Mouse (Mus musculus): Measurements from ENCODE around the gene Slco3a1. TPM values are rescaled to one million over a fixed set of nuclear protein-coding genes. Genes with fewer than 3 reads are reported as not detected.

The Slco3a1 gene
- polyA plus RNA-seq, 1 experiment from 2014 or later, result 42.8 TPM

GRCm38 (mm10) chr7:74498266-74498980 lies 56.2 kb downstream of the Slco3a1 start:
- Histone ChIP-seq H3K9me3 (ENCODE audit: low read length) (no peaks in the 10 kb centered on the region), H3K27me3 (replicated peaks; ENCODE audit: insufficient read depth, low read length) (no peaks in the 10 kb centered on the region), H3K4me3 (ENCODE audit: low read depth, low read length) (no peak overlapping the region), H3K36me3 (ENCODE audit: insufficient read depth, low read length) (no peaks in the 10 kb centered on the region), H3K9ac (replicated peaks; ENCODE audit: low read depth) (no peak overlapping the region), H3K4me2 (replicated peaks; ENCODE audit: low read depth, low read length) (no peak overlapping the region), H3K4me1 (ENCODE audit: insufficient read depth, low read depth, low read length) (no peaks in the 10 kb centered on the region), H3K27ac (ENCODE audit: low read length) (no peak overlapping the region)
- no peak for ATAC-seq
- no peak for TF ChIP-seq CTCF (IDR thresholded peaks at IDR 0.05)
- no peak for TF ChIP-seq EP300 (IDR thresholded peaks at IDR 0.05)
- 80% methylated on average over 4 of the region's 4 CpGs for WGBS
- no peak for DNase-seq (ENCODE audit: low spot score)

DNA sequence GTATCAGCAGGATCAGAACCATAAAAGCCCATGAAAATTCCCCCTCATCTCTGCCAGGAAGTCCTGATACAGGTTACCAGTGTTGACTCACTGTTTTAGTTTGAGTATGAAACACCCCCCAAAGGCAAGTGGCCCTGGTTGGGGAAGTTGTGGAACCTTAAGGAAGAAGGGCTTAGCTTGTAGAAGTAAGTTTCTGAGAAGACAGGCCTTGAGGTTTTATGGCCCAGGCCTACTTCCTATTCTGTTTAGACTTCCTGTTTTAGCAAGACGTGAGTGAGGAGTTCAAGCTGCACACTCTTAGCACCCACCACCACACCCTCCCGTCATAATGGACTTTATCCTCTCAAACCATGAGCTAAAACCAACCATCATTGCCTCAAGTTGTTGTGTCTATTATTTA lies 57.4 kb downstream of the Slco3a1 start:
- Histone ChIP-seq H3K27me3 (replicated peaks; ENCODE audit: insufficient read depth, low read length) (no peaks in the 10 kb centered on the region), H3K4me2 (replicated peaks; ENCODE audit: low read depth, low read length) (no peak overlapping the region), H3K4me3 (ENCODE audit: low read depth, low read length) (no peak overlapping the region), H3K36me3 (ENCODE audit: insufficient read depth, low read length) (no peaks in the 10 kb centered on the region), H3K4me1 (ENCODE audit: insufficient read depth, low read depth, low read length) (no peaks in the 10 kb centered on the region), H3K9ac (replicated peaks; ENCODE audit: low read depth) (no peak overlapping the region), H3K27ac (ENCODE audit: low read length) (no peak overlapping the region), H3K9me3 (ENCODE audit: low read length) (no peaks in the 10 kb centered on the region)
- ATAC-seq (no peak), DNase-seq (ENCODE audit: low spot score) (no peak)
- TF ChIP-seq CTCF (IDR thresholded peaks at IDR 0.05) (no peak), EP300 (IDR thresholded peaks at IDR 0.05) (no peak)
- WGBS, result 57% methylated on average over 2 of the region's 2 CpGs

DNA sequence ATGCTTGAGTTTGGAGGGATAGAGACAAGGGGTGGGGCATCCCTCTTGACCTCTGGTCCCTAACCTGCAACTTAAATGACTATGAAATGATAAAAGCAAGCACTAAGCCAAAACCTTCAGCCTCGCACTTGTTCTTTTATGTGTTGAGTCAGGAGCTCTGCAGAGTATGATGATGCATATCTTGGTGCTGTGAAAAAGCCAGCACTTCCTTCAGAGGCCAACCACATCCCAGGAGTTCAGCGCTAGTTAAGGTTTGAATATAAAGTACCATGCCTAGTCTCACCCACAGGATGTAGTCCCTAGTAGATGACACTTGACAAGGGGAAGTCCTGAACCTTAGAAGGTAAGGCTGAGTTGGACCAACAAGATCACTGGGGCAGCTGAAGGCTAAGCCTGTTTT lies 59.1 kb downstream of the Slco3a1 start:
- TF ChIP-seq CTCF (IDR thresholded peaks at IDR 0.05) (no peak), EP300 (IDR thresholded peaks at IDR 0.05) (no peak)
- ATAC-seq (no peak), DNase-seq (ENCODE audit: low spot score) (no peak)
- 80% methylated on average over 2 of the region's 2 CpGs for WGBS
- no peak overlapping the region for H3K4me2 ChIP-seq (replicated peaks; ENCODE audit: low read depth, low read length)
- no peaks in the 10 kb centered on the region for H3K4me1 ChIP-seq (ENCODE audit: insufficient read depth, low read depth, low read length)
- H3K9me3 ChIP-seq (ENCODE audit: low read length), result no peaks in the 10 kb centered on the region
- H3K27me3 ChIP-seq (replicated peaks; ENCODE audit: insufficient read depth, low read length), result no peaks in the 10 kb centered on the region
- H3K4me3 ChIP-seq (ENCODE audit: low read depth, low read length), result no peak overlapping the region
- no peaks in the 10 kb centered on the region for H3K36me3 ChIP-seq (ENCODE audit: insufficient read depth, low read length)
- no peak overlapping the region for H3K9ac ChIP-seq (replicated peaks; ENCODE audit: low read depth)
- H3K27ac ChIP-seq (ENCODE audit: low read length), result no peak overlapping the region

- 83% methylated on average over 1 of the region's 1 CpGs for WGBS
- Histone ChIP-seq H3K4me3 (ENCODE audit: low read depth, low read length) (no peak overlapping the region), H3K27me3 (replicated peaks; ENCODE audit: insufficient read depth, low read length) (no peaks in the 10 kb centered on the region), H3K4me2 (replicated peaks; ENCODE audit: low read depth, low read length) (no peak overlapping the region), H3K36me3 (ENCODE audit: insufficient read depth, low read length) (no peaks in the 10 kb centered on the region), H3K9me3 (ENCODE audit: low read length) (no peaks in the 10 kb centered on the region), H3K4me1 (ENCODE audit: insufficient read depth, low read depth, low read length) (no peaks in the 10 kb centered on the region), H3K27ac (ENCODE audit: low read length) (no peak overlapping the region), H3K9ac (replicated peaks; ENCODE audit: low read depth) (no peak overlapping the region)
- ATAC-seq (no peak), DNase-seq (ENCODE audit: low spot score) (no peak)
- TF ChIP-seq CTCF (IDR thresholded peaks at IDR 0.05) (no peak), EP300 (IDR thresholded peaks at IDR 0.05) (no peak)
Observed at GRCm38 (mm10) chr7:74493775-74494174, 60.8 kb downstream of the Slco3a1 start.

- Histone ChIP-seq H3K36me3 (ENCODE audit: insufficient read depth, low read length) (no peaks in the 10 kb centered on the region), H3K27ac (ENCODE audit: low read length) (no peak overlapping the region), H3K4me2 (replicated peaks; ENCODE audit: low read depth, low read length) (no peak overlapping the region), H3K27me3 (replicated peaks; ENCODE audit: insufficient read depth, low read length) (no peaks in the 10 kb centered on the region), H3K4me1 (ENCODE audit: insufficient read depth, low read depth, low read length) (no peaks in the 10 kb centered on the region), H3K9me3 (ENCODE audit: low read length) (no peaks in the 10 kb centered on the region), H3K9ac (replicated peaks; ENCODE audit: low read depth) (no peak overlapping the region), H3K4me3 (ENCODE audit: low read depth, low read length) (no peak overlapping the region)
- ATAC-seq (no peak), DNase-seq (ENCODE audit: low spot score) (no peak)
- TF ChIP-seq CTCF (IDR thresholded peaks at IDR 0.05) (no peak), EP300 (IDR thresholded peaks at IDR 0.05) (no peak)
- 56% methylated on average over 9 of the region's 9 CpGs for WGBS
Observed at GRCm38 (mm10) chr7:74491683-74492355, 62.8 kb downstream of the Slco3a1 start.

DNA sequence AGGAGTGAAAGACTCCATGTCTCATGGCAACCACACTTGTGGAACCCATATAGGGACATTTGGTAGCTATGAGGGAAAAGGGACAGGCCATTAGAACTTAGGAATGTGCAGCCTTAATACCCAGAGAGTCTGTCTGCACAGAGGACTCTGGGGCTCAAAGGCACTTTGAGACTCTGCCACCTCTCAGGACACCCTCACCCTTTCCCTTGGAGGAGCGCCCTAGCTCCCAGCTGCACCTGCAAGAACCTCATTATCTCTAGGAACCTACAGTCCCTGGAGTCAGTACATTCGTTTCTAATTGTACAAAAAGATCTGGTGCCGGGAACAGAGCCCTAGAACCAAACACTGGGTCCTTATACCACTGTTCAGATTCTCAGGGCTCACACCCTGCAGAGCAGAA lies 66.4 kb downstream of the Slco3a1 start:
- no peak overlapping the region for H3K4me3 ChIP-seq (ENCODE audit: low read depth, low read length)
- H3K9me3 ChIP-seq (ENCODE audit: low read length), result no peaks in the 10 kb centered on the region
- DNase-seq (ENCODE audit: low spot score) (no peak), ATAC-seq (no peak)
- no peaks in the 10 kb centered on the region for H3K27me3 ChIP-seq (replicated peaks; ENCODE audit: insufficient read depth, low read length)
- TF ChIP-seq EP300 (IDR thresholded peaks at IDR 0.05), result no peak
- TF ChIP-seq CTCF (IDR thresholded peaks at IDR 0.05), result no peak
- WGBS, result 80% methylated on average over 3 of the region's 3 CpGs
- no peak overlapping the region for H3K27ac ChIP-seq (ENCODE audit: low read length)
- H3K4me1 ChIP-seq (ENCODE audit: insufficient read depth, low read depth, low read length), result no peaks in the 10 kb centered on the region; the same call in 1 of the 2 replicates
- H3K9ac ChIP-seq (replicated peaks; ENCODE audit: low read depth), result no peak overlapping the region
- H3K36me3 ChIP-seq (ENCODE audit: insufficient read depth, low read length), result no peaks in the 10 kb centered on the region
- H3K4me2 ChIP-seq (replicated peaks; ENCODE audit: low read depth, low read length), result no peak overlapping the region

Measured in lung, postnatal 0 days (tissue).